Mouse (Mus musculus): ENCODE data around the gene Gm609.
"Not testable (repeated sequence)": the region's sequence is repeated elsewhere in the genome, so short reads cannot be mapped to it uniquely, and the experiment has no call there.

Gene Gm609

GRCm38 (mm10) chr16:45492927-45493326 is at the start of gene Gm609:
Gene Gm609, minus strand, starts transcription at chr16:45492969.
- no peak for DNase-seq (ENCODE audit: low read depth)

DNA sequence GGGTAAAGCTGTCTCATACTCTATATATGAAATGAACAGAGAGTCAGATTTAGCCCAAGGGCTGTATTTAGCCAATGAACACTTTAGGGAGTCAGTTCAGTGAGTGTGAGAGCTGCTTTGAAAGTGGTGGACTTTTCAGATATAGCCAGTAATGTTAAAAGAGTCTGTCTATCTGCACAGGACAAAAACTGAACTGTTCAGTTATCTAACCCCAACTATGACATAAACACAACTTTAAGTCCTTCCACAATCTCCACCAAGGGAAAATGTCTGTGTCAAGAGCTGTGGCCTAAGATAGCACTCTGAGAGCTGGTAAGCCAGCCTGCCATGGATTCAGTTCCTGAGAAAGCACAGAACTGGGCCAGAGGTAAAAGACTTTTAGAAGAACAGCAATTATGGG is 49.3 kb upstream of the Gm609 start:
- no peak for DNase-seq (ENCODE audit: low read depth)

DNA sequence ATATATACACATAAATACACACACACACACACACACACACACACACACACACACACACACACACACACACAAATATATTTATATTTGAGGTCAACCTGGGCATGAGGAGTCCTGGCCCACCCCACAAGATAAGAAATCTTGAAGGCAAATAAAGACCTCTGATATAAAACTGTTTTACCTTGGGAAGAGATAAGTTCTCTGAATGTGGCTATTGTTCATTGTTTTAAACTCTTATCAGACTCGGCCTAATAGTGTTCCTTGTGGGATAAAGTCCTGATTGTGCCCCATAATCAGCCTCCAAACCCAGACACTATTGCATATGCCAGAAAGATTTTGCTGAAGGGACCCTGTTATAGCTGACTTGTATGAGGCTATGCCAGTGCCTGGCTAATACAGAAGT is 45.6 kb upstream of the Gm609 start:
- not testable (repeated sequence) for DNase-seq (ENCODE audit: low read depth)

GRCm38 (mm10) chr16:45535009-45535408 is 42.2 kb upstream of the Gm609 start, which contains the start of gene Slc9c1:
Gene Slc9c1, plus strand, starts transcription at chr16:45535309.
- no peak for DNase-seq (ENCODE audit: low read depth)

DNA sequence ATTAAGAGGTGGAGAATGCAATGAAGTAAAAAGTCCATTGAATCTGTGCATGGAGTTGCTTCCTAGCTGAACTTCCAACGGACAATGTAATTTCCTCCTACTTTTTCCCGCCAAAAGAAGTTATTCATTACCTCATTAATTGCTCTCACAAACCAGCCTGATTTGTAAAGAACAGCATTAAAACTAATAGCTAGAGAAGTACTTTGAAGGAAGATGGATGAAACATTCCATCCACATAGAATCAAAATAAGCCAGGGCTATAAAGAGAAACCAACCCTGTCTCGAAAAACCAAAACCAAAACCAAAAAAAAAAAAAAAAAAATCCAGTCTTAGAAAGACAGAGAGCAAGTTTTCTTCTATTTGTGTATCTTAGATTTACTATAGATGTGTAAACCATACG is 39.2 kb upstream of the Gm609 start, which contains the start of gene Gm17783:
Gene Gm17783, minus strand, starts transcription at position 101 of the 400 bp plus-strand sequence.
- DNase-seq (ENCODE audit: low read depth) = no peak

GRCm38 (mm10) chr16:45525551-45525950 is 32.8 kb upstream of the Gm609 start:
- no peak for DNase-seq (ENCODE audit: low read depth)

DNA sequence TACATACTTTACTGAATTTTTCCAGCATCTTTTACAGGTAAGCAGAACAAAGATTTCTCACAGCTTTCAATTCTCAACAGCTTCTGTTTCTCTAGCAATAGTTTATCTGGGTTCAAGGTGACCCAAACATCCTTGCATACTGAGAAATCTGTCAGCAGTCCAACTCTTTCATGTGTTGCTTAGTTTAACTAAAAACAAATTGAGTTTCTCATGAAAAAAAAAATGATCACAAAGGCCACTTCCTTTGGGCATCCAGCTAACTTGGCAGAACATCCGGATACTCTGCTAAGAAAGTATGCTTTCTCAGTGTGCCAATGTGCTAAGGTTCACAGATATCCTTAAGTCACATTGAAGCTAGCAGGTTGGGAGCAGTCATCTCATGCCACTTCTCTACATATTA is 2.6 kb upstream of the Gm609 start:
- DNase-seq (ENCODE audit: low read depth) = no peak

- no peak for DNase-seq (ENCODE audit: low read depth)
Measured at GRCm38 (mm10) chr16:45476991-45477390, 15.8 kb downstream of the Gm609 start.

DNA sequence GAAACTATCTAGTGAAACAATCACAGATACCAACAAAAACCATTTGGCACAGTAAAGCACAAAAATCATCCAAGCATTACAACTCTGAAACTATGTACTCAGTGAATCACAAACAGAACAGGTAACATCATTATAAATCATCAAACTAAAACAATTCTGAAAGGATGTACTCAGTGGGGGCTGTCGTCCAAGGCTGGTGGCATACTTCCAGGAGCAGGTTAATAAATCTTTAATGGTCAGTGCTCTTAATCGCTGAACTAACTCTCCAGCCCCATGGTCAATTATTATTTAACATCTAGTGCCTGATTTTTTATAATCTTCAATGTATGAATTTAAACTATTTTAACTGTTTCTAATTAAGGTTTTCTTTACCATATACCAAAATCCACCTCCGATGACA is 20.9 kb downstream of the Gm609 start:
- DNase-seq (ENCODE audit: low read depth) = not testable (repeated sequence)

DNA sequence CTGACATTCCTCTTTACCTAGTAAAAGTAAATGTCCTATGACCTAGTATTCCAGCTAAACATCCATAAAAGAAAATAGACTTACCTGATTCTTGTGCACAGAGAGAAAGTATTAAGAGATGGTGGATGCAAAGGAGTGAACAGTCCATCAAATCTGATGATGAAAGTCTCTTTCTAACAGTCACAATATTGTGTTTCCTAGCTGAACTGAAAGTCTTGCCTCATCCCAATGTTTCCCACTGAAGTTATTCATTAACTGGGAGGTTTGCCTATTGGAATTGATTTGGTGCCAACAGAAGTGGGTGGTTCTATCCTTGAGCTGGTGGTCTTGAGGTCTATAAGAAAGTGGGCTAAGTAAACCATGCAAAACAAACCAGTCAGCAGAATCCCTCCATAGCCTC is 38.0 kb downstream of the Gm609 start:
- DNase-seq (ENCODE audit: low read depth) = no peak

- no peak for DNase-seq (ENCODE audit: low read depth)
Measured at GRCm38 (mm10) chr16:45437230-45437739, 55.5 kb downstream of the Gm609 start.

GRCm38 (mm10) chr16:45435591-45435990 is 57.2 kb downstream of the Gm609 start:
- no peak for DNase-seq (ENCODE audit: low read depth)

GRCm38 (mm10) chr16:45427651-45428050 is 65.1 kb downstream of the Gm609 start:
- no peak for DNase-seq (ENCODE audit: low read depth)

DNA sequence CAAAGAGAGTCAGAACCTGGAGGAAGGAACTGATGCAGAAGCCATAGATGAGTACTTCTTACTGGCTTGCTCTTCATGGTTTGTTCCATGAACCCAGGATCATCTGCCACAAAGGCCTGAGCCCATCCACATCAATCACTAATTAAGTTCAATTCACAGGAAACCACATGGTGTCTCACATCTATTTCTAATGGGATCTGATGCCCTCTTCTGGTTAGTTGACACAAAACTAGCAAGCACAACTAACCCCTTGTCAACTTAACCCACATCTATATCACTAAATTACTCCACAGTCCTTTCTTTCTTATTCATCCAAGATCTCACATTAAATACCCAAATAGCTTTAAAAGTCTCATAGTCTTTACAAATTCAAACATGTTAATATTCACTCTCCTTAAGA is 79.3 kb downstream of the Gm609 start:
- no peak for DNase-seq (ENCODE audit: low read depth)

- DNase-seq (ENCODE audit: low read depth) = not testable (repeated sequence)
Measured at GRCm38 (mm10) chr16:45409064-45409446, 83.7 kb downstream of the Gm609 start.

- no peak for DNase-seq (ENCODE audit: low read depth)
Measured at GRCm38 (mm10) chr16:45408425-45409063, 84.2 kb downstream of the Gm609 start, which contains the start of gene Cd200. Gene Cd200, minus strand, starts transcription at chr16:45409053.

- DNase-seq (ENCODE audit: low read depth) = no peak
Measured at GRCm38 (mm10) chr16:45407645-45408400, 84.9 kb downstream of the Gm609 start.

GRCm38 (mm10) chr16:45407091-45407490 is 85.7 kb downstream of the Gm609 start:
- DNase-seq (ENCODE audit: low read depth) = no peak

DNA sequence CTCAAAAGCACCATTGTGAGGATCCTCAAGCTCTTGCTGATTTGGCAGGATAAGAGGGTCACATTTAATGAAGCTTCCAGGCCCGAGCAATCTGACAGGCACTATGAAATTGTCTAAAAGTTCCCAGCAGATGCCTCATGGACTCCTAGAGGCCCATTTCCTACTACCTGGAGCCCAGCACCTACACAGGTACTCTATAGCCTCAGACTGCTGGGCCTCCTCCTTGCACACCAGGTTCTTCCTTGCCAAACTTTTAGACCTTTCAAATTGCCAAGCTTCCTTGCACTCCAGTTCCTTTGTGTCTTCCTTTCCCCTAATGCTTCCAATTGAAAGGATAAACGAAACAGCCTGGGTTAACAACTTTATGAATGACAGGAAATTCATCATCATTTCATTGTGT is 89.8 kb downstream of the Gm609 start:
- no peak for DNase-seq (ENCODE audit: low read depth)

DNA sequence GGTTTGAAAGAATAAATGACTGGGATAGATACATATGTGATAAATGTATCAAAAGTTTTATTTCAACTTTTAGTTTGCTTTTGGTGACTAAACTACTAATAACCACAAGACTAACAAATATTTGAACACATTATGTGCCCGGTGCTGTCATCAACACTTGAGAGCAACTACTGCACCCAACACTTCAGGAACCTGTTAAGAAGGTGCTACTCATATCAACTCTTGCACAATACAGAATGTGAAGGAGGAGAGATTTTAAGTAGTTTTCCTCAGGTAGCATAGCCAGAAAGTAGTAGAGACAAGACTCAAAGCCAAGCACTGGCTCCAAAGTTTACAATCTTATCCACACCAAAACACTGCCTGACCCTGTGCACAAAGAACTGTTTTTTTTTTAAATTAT is 90.7 kb downstream of the Gm609 start:
- DNase-seq (ENCODE audit: low read depth) = no peak

DNA sequence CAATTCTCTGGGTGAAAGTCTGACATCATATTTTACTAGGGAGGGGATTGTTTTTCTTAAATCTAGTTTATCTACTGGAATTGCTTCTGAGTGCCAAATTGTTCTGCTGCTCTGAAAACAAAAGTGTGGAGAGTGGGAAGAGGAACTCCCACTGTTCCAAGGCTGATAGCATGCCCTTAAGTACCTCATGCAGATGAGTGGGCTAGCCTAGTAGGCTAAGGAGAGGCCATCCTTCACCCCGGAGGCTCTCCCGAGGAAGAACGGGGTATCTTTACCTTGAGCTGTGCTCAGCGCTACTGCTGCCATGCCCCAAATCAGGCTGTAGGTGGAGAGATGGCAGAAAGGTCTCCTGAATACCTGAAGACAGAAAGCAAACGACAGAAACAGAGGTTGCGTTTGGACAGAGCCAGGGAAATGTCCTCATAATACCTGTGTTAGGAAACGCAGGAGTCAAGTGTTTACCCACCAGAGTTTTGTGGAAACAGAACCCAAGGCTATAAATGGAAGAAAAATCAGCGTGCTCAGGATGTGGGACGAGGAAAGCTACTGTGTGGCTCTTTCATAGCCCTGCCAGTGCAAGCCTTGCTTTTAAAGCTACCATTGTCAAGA is 92.7 kb downstream of the Gm609 start:
- DNase-seq (ENCODE audit: low read depth) = no peak

DNA sequence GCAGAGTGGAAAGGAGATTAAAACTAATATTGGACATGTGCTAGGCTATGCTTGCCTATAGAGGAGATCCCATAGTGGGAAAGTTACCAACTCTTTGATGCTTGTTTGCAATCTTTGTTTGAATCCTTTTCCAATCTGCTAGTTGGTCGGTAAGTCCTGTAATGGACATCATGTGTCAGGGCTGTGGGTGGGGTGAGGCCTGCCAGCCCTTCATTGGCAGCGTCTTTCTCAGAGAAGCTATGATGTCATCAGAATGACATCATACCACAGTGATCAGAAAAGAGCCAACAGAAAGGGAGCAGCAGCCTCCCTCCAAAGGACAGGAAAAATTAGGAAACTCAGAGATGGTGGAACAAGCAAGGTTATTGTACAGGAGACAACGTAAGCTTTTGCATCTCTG is 93.4 kb downstream of the Gm609 start:
- DNase-seq (ENCODE audit: low read depth) = no peak

DNA sequence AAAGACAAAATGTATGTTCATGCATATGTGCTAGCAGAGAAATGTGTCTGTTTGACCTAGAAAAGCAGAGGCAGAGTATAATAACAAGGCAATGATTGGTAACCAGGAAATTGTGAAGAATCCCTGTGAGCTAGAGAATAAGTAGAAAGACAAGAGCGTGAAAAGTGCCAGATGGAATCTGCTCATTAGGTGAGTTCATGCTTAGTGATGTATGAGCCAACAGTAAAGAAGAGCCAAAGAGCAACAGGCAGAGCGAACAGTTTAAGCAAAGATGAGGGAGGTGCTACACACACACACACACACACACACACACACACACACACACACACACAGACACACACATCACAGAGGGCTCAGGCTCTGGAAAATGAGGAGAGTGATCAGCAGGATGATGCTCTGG is 95.3 kb downstream of the Gm609 start:
- DNase-seq (ENCODE audit: low read depth) = no peak

Measured in fibroblast of lung, adult 2 months (primary cell).